Mouse (Mus musculus) kidney, postnatal 4 days (tissue): Measurements from ENCODE around the gene Prkg1.

Experiments
- DNase-seq, 2 experiments: peaks; one replicate each; pipeline ENCODE4 v3.0.0; 2021; ENCODE audit warnings: mixed read lengths in 2 of 2

Gene Prkg1

DNA sequence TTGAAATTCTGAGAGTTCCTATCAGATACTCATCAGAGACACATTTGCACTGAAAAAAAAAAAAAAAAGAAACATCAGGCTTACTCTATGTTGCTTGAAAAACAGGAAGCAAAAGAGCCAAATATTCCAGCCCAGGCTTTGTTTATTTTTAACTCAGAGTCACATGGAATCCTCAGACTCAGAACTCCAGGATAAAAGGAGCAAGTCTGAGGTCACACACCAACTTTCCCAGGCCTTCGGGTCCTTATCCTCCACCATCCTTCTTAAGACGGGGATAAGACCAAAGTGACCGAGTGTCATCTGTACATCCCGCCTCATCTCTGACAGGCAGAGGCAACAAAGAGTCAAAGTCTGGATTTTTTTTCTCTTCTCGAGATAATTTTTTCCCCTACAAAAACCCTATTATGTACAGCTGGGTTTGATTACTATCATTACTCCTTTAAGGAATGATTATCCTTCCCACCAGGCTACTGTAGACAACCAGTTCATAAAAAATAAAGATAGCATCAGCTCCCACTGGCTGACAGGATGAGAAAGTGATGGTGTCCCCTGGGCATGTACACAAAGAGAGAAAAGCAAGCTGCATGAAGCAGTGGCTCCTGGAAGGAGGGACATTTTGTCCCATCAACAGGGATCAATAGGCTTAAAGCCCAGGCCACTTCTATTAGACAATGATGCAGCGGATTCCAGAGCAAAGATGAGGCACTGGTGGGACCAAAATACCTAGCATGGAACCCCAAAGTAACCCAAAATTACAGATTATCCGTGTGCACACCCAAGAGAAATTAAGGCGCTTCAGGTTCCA is 21.4 kb downstream of the Prkg1 start:
- no peak for DNase-seq

GRCm38 (mm10) chr19:31714900-31715299 is 49.9 kb downstream of the Prkg1 start:
- no peak for DNase-seq

DNA sequence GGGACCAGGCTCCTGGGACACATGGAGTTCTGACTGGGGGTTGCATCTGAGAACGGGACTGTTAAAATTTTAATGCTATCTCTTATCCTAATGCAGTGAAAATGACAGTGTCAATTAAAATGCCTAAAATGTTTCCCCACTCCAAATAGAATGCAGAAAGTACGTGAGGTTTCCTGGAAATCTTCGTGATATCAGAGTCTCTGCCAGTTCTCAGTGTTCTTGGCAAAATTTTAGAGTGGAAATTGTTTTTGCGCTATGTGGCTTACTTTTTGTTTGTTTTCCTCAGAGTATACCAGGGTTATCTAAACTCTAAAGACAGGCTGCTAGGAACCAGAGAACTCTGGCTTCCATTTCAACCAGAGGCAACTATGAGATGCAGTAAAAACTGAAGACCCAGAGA is 50.4 kb downstream of the Prkg1 start:
- DNase-seq, result no peak

DNA sequence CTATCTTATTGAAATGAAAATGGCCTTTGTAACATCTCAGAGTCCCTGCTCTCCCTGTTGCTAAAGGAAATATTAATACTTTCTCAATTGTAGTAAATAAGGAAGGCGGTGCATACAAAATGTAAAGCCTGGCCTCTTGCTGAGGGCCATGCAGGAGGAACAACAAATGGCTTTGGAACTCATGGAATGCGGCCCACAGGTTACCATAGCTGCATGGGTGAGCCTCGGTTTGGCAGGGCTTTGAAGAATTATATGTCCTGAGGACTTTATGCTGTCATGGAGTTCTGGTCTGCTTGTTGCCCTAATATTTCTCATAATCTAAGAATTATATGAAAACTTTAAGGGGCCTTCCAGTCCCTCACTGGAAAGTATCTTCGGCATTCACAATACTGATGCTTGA is 51.5 kb downstream of the Prkg1 start:
- DNase-seq, result peak; percentile 5 to 6

- DNase-seq, result no peak
Observed at GRCm38 (mm10) chr19:31710336-31710735, 54.5 kb downstream of the Prkg1 start.

GRCm38 (mm10) chr19:31703991-31704390 is 60.8 kb downstream of the Prkg1 start:
- no peak for DNase-seq

DNA sequence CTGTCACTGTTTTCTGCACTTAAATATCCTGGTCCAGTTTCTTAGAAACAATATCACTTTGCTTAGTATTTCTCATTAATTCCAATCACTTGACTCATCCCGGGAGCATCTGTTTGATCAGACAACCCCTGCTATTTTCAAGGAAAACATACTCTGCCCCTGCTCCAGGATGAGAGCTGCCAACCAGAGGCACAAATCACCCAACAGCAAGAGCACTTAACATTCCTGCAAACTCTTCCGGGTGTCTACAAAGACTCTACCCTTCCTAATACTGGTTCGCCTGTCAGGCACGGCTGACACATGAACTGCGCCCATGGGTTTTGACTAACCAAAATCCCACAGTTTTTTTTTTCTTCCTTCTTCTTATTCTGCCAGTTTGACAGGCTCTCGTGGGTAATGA is 65.9 kb downstream of the Prkg1 start:
- no peak for DNase-seq

DNA sequence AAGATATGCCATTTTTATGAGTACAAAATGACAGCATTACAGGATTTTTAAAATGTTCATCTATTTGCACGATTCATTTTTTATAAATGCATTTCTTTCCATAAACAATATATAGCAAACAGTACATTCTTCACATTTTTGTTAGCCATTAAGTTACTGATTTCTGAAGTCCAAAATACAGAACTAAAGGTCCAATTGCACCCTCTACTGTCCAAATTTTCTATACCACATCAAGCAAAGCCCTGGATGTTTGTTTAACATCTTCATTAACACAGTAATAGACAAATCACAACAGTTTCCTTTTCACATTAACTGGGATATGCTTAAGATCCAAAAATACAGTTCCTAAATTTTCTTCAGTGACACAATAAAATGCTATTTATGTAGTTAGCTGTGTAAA is 84.0 kb downstream of the Prkg1 start:
- no peak for DNase-seq

- peak in 1 of 2 experiments; percentile 12 for DNase-seq
Observed at GRCm38 (mm10) chr19:31678324-31678723, 86.5 kb downstream of the Prkg1 start.

- no peak for DNase-seq
Observed at GRCm38 (mm10) chr19:31671726-31672125, 93.1 kb downstream of the Prkg1 start.

- DNase-seq, result peak in 1 of 2 experiments; percentile 4
Observed at GRCm38 (mm10) chr19:31665007-31665406, 99.8 kb downstream of the Prkg1 start.

- DNase-seq, result peak; percentile 70 to 75
Observed at GRCm38 (mm10) chr19:31664159-31664991, 100.5 kb downstream of the Prkg1 start.

GRCm38 (mm10) chr19:31663437-31664158 is 101.2 kb downstream of the Prkg1 start:
- peak; percentile 42 to 59 for DNase-seq

- DNase-seq, result no peak
Observed at GRCm38 (mm10) chr19:31662802-31663201, 102.0 kb downstream of the Prkg1 start.

DNA sequence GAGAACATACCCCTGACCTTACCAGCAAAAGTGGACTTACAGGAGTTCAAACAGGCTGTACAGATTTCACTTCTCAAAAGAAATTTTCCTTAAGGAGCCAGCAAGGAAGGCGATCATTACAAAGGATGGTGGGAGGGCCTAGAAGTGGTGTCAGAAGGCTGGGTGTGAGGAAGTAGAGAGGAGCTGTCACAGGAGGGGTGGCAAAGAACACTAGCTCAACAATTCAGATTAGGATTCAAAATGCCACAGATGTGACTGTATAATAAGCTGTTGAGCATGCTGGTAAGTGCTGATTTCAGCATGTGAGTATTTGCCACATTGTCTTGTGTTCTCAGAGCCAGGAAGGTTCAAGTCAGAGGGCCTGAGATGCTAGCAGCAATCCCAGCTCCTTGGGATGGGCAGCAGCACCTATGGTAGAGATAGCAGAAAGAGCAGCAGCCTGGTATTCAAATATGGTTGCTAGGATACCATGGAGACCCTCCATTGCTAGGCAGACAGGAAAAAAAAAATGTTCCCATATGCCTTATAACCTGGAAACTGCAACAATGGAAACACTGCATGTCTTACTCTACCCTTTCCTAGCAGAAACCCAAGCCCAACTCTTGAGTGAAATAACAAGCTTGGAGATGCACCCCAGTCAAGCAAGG is 106.0 kb downstream of the Prkg1 start:
- no peak for DNase-seq

GRCm38 (mm10) chr19:31656256-31656655 is 108.6 kb downstream of the Prkg1 start:
- DNase-seq, result no peak

DNA sequence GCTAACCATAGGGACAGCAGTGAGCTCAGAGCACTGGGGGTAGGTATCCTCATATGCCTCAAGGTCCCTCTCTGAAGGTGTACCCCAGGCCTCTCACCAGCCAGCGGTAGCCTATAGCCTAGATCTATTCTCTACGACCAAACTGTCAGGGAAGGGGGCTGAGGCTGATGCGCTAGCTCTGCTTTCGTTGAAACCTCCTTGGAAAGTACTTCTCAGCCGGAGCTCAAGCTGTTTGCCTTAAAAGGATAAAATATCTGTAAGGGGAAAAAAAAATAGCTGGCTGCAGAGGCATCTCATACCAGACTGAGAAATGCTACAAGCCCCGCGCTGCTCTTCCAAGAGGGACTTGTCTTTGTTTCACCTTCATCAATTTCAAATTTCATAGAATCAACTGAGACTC is 109.0 kb downstream of the Prkg1 start:
- DNase-seq, result peak in 1 of 2 experiments; percentile 7

DNA sequence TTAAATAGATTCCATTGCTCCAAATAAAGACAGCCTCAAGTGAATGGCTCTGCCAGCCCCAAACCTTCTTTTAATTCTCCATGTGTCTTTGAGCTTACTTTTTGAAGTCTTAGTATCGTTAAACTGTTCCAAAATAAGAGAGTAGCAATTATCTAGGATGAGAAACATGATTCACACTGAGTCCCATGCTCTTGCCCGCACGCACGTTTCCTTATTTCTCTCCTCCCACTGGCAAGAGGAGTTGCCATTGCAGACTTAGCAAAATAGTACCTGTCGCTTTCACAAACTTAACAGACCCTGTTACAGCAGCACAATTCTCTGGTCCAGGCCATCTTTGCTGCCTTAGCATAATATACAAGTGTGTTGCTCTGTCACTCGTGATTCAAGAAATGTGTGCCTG is 110.8 kb downstream of the Prkg1 start:
- DNase-seq, result no peak

- no peak for DNase-seq
Observed at GRCm38 (mm10) chr19:31650452-31650851, 114.4 kb downstream of the Prkg1 start.

DNA sequence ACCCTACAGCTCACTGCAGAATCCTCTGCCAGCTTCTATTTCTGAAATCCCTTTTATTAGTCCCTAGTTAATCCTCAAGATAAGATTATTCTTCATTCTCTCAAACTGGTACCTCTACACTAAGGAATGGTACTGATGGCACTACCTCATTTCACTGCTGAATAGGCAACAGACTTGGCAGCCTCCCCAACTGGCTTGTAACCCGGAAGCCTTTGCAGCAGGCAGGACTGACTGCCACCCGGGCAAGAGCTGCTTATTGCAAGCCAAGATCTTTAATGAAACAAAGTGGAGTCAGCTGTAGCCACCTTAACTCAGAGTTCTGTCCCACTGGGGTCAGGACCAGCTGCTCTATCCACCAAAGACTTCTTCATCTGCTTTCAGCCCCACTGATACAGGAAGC is 117.3 kb downstream of the Prkg1 start:
- DNase-seq, result no peak

- DNase-seq, result no peak
Observed at GRCm38 (mm10) chr19:31630899-31631869, 133.6 kb downstream of the Prkg1 start.

DNA sequence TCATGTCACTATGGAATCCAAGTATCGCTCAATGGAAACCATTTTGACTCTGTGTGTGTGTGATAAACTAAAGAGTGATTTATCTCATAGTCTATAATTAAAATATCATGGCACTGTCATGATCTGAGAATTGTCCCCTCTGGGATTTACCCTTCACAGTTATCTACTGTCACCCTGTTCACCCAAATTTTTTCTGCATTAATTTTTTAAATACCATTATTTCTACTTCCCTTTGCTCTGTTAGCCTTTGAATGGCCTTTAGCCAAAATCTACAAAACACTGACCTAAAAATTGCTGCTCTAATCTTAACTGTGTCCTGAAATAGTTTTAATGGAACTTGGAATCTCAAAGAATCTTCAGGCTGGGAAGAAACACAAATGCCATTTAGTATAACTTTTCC is 143.1 kb downstream of the Prkg1 start:
- DNase-seq, result no peak
